Mouse (Mus musculus) ovary, postnatal 10 days (tissue): ENCODE results near the gene Adam12.

Experiments used
- DNase-seq: peaks from one replicate; pipeline ENCODE4 v3.0.0; 2022; ENCODE audit warnings: low spot score

The Adam12 gene

DNA sequence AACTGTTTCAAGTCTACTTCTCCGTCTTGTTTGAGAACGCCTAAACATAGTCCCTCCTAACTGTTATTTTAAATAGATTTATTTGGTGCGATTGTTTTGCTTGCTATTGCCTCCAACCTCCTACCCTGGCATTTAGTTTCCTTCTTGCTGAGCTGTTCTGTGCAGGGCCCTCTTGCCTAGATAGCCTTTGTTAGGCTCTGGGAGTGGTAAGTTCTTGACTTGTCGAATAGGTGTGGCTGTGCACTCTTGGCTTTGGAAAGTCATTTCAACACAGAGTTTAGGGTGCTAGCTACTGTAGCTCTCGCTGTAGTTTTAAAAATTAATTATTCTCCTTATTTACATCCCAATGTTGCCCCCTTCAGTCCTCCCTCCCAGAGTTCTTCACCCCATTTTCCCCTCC is 222.8 kb downstream of the Adam12 start:
- no peak for DNase-seq

DNA sequence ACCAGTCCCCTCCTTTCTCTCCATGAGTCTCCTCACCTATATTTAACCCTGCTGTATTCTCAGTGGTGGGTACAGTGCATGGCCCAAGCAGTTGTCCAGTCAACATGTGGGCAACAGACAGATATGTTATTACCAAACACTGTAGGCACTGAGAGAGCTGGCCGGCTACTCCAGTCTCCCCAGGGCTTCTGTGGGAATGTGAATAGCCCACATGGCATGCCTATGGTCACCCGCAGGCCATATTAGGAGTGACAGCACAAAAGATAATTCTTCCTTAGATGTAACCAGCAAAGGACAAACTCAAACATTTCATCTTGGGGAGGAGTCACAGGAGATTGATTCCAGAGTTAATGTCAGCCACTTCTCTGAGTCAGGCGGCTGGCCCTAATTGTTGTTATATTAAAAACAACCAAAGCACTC is 224.0 kb downstream of the Adam12 start:
- no peak for DNase-seq

DNA sequence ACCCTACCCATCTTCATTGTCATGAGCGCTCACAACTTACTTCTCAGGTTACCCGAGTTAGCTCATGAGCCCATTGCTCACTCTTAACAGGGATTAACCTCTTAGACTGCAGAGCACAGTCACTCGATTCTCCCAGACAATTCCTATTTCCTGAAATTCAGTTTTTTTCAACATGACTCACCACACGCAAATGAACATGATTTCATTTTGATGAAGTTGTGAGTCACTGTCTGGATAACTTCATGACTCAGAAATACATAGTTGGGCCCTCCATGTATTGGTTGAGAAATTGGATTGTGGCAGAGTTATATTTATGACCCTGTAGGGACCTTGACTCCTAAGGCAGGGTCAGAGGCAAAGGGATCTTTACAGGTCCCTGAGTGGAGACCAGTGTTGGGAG is 230.4 kb downstream of the Adam12 start:
- no peak for DNase-seq

- no peak for DNase-seq
Observed at GRCm38 (mm10) chr7:133990930-133991329, 241.0 kb downstream of the Adam12 start.

GRCm38 (mm10) chr7:133988356-133988755 is 243.6 kb downstream of the Adam12 start:
- DNase-seq = no peak

DNA sequence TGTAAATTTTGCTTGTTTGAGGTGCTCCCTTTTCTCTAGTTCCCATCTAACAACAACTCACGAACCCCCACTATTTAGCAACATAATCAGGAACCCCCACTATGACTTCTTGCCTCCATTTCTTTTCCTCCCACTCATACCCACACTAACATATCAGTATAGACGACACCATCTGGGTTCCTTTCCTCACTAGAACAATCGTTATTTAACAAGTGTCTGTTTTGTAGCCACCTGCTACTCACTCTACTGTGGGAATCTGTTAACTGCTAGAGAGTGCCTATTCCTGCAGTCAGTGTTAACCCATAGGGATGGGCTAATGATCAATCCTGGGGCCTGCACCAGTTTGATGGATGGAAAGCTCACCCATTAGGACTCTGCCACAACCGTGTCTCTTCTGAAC is 245.7 kb downstream of the Adam12 start:
- DNase-seq = no peak

- DNase-seq = no peak
Observed at GRCm38 (mm10) chr7:133985648-133986047, 246.3 kb downstream of the Adam12 start.

DNA sequence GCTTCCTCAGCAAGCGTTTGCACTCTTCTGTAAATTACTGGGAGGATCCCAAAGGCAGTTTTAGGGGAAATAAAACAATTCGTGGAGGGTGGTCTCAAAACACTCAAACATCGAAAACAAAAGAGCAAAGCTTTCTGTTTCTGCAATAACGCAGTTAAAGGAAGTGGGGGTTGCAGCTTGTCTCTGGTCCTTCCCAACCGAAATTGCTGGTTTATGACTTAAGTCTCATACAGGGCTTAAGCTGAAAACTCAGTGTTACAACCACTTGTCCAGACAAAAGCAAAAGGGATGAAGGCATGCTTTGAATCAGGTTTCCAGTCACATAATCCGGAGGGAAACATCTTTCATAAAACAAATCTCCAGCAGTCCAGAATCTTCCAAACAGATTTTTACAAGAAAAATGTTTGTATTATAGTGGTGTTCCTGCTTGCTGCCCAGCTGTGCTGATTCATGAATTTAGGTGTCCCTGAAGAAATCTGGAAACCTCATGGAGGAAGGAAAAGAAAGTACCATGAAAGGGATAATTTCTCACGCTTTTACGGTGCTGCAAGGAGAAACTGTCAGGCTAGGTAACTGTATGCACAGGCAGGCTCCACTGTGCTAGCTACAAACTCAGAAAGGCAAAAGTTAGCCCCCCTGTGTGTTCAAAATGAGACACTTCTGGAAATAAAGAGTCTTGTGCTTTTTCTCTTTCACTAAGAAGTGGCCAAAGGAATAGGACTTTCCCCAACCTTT is 255.4 kb downstream of the Adam12 start:
- DNase-seq = no peak

- DNase-seq = no peak
Observed at GRCm38 (mm10) chr7:133971086-133971485, 260.9 kb downstream of the Adam12 start.

GRCm38 (mm10) chr7:133970407-133970806 is 261.5 kb downstream of the Adam12 start:
- DNase-seq = no peak

GRCm38 (mm10) chr7:133967906-133968305 is 264.0 kb downstream of the Adam12 start:
- no peak for DNase-seq

GRCm38 (mm10) chr7:133963501-133963900 is 268.4 kb downstream of the Adam12 start:
- DNase-seq = no peak

DNA sequence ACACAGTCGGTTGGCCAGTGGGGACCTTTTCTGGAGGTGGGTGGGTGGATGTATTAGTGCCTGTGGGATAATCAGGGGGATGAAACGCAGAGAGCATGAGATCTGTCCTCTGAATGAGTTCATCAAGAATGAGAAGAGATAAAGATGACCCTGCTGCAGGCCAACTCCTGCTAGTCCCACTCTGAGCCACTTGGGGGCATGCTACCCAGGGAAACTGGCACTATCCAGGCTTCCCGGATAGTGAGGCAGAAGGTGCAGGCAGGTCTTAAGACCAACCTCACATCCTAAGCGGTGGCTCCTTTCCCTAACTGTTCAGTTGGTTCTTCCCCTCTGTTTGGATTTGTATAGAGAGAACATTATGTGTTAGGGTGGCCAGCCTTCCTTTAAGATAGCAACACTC is 272.7 kb downstream of the Adam12 start:
- DNase-seq = no peak

DNA sequence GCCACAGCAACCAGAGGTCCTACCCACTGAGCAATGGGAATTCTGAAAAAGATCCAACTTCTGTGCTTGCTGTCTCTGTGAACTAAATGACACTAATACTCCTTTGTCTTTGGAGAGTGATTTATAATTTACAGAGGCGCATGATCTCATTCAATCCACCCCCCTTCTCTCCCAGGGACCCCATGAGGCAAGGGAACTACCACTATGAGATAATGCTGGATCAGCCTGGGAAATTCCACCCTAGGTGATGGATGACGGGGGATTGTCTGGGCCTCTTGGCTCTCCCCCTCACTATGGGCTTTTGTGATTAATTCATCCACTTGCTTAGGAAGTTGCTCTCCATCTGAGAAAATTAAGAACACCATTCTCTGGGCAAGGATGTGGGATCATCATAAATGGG is 274.1 kb downstream of the Adam12 start:
- DNase-seq = no peak

DNA sequence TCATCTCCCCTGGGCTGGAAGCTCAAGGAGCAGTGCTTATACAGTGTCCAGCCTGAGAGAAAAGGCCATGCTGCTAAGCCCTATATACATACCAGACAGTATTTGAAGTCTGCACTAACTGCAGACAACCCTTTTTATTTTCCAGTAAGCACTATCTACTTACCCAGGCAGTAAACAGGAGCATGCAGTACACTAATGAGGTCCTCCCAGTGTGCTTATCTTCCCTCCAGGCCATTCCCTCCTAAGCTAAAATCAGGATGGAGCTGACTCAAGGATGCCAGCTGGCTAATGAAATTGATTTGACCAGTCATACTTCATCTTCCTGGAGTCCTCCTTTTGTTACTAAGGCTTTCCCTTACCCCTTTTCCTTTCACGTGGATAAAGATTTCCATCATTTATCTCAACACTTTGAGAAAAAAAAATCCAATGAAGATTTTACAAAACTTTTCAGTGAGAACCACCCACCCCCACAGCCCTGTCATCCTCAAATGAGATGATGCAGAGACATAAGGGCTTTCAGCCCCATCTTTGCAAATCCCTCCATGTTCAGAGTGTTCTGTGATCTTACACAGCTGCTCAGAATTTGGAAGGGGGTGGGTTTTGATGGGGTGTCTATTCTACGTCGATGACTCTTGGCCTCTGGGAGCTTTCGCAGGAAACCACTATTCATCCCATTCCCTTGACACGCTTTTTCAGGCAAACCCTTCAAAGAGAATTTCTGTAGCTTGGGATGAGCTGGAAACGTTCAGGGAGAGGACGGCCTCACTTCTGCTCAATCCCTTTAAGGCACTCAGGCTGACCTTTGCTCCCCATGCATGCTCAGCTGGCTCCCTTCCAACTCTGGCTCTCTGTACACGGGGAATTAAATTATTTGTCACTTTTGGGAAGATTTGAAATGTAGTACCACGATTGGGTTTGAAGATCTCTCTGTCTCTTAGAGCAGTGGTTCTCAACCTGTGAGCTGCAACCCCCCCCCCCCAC is 277.5 kb downstream of the Adam12 start:
- no peak for DNase-seq

DNA sequence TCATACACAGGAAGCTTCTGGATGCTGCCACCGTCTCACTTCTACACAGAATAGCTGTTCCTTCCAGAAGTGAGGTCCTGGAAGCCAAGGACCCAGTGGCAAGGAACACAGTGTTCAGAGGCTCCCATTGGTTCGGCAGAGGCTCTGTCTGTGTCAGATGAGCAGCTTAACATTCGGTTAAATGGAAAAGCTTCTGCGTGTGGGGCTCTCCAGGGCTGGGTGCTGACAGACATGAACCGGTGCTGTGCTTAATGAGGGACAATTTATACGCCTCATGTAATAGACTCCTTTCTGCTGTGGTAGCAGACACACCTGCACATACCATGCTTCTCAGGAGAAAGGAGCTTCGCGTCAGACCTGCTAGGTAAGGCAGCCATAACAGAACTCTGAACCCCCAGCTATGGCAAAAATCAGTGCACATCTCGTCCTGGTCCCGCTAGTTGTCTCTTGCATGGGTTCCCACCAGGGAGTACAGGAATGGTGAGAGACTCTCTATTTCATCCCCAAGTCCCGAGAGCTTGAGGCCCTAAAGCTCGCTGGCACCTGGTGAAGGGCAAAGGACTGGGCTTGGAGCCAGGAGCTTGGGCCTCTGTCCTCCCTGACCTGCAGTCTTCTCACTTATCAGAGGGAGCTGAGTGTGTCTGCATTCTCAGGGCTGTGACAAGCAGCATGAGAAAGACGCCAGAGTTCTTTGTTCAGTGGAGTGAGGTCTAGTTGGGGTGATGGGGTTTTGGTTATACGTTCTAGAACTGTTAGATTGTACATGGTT is 280.0 kb downstream of the Adam12 start:
- DNase-seq = no peak

GRCm38 (mm10) chr7:133947360-133947759 is 284.6 kb downstream of the Adam12 start:
- no peak for DNase-seq

GRCm38 (mm10) chr7:133946757-133947345 is 285.1 kb downstream of the Adam12 start:
- no peak for DNase-seq

- DNase-seq = no peak
Observed at GRCm38 (mm10) chr7:133946113-133946512, 285.8 kb downstream of the Adam12 start.

- no peak for DNase-seq
Observed at GRCm38 (mm10) chr7:133940405-133940804, 291.5 kb downstream of the Adam12 start.

DNA sequence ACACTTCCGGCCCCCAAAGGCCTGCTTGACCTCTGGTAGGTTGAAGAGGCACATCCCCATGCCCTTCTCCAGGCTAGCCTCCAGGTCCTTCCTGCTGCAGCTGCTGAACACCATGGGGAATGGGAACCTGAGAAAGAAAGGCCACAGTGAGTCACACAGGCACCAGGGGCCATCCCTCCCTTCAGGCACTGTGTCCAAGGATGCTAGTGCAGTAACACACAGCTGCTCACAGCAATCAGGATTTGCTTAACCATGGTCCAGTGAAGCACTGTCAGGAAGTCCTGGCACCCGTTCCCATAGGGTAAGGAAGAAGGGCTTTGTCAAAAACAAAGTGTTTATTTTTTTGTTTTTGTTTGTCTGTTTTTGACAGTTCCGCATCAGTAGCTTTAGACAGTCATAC is 294.5 kb downstream of the Adam12 start:
- no peak for DNase-seq

DNA sequence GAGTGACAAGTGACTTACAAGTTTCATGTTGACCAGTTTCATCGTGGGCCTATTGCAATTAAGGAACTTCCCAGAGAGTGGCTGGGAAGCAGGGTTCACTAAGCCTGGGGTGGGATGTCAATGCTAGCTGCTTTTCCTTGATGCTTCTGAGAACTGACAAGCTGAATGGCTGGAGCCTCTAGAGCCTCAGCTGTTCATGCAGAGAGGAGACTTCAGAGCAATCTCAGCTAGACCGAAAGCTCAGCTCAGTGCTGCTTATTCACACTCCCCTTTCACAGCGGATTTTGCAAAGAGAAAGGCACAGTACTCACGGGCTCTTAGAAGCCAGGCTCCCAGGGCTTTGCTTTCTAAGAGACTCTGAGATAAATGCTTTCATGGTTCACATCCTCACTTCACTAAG is 295.6 kb downstream of the Adam12 start:
- no peak for DNase-seq
